Mouse (Mus musculus) liver, embryonic 14.5 days (tissue): ENCODE results near the gene R3hdm2.

ENCODE experiments used
- CTCF ChIP-seq: IDR thresholded peaks from 2 replicates; pipeline ENCODE4 v1.5.1; 2016; ENCODE audit warnings: antibody characterized with exemption, low read depth, control low read depth
- EP300 ChIP-seq: IDR thresholded peaks from 2 replicates; pipeline ENCODE4 v1.6.1; 2016; ENCODE audit warnings: antibody characterized with exemption, low read depth

- no peak for TF ChIP-seq CTCF
- TF ChIP-seq EP300, result no peak
Observed at GRCm38 (mm10) chr10:127517941-127518340, 137.8 kb downstream of the R3hdm2 start.
